Mouse (Mus musculus) hindbrain, embryonic 15.5 days (tissue): ENCODE data around the gene Ptpn13. TPM values are rescaled to one million over a fixed set of nuclear protein-coding genes. Genes with fewer than 3 reads are reported as not detected.
A peak's percentile ranks its signal among the peaks of the same experiment; 100 is the strongest.

Source experiments
- ATAC-seq: fragments of 200-750 bp; cut with Nextera tagmentation; 2 replicates; pipeline ENCODE4 v1.8.0; 2017; ENCODE audit warnings: low read depth, moderate number of reproducible peaks, moderate TSS enrichment; ENCODE audit not compliant: low FRiP score
- H3K27ac ChIP-seq: fragments of 300-500 bp; sonication (generic); replicated peaks from 2 replicates; pipeline ENCODE4 v1.5.1; 2015; ENCODE audit warnings: mild to moderate bottlenecking, inconsistent platforms
- H3K27me3 ChIP-seq: fragments of 300-500 bp; sonication (generic); 2 replicates; pipeline ENCODE4 v1.6.1; 2015; ENCODE audit warnings: control low read depth, inconsistent platforms
- H3K36me3 ChIP-seq: fragments of 300-500 bp; sonication (generic); 2 replicates; pipeline ENCODE4 v1.6.1; 2015; ENCODE audit warnings: control low read depth, inconsistent platforms
- H3K4me1 ChIP-seq: fragments of 300-500 bp; sonication (generic); replicated peaks from 2 replicates; pipeline ENCODE4 v1.6.1; 2015; ENCODE audit warnings: control low read depth, inconsistent platforms
- H3K4me2 ChIP-seq: fragments of 300-500 bp; sonication (generic); 2 replicates; pipeline ENCODE4 v1.6.1; 2015; ENCODE audit warnings: moderate library complexity, mild to moderate bottlenecking, inconsistent platforms
- H3K4me3 ChIP-seq: fragments of 300-500 bp; sonication (generic); 2 replicates; pipeline ENCODE4 v1.5.1; 2015; ENCODE audit warnings: mild to moderate bottlenecking, inconsistent platforms
- H3K9ac ChIP-seq: fragments of 300-500 bp; sonication (generic); 2 replicates; pipeline ENCODE4 v1.6.1; 2015; ENCODE audit warnings: inconsistent platforms
- H3K9me3 ChIP-seq: fragments of 300-500 bp; sonication (generic); 2 replicates; pipeline ENCODE4 v1.6.1; 2016; ENCODE audit warnings: control low read depth, inconsistent platforms
- WGBS: fragments of 180-500 bp; shearing (Covaris S2); methylation state at CpG from one replicate; pipeline ENCODE4 v1.1.7; 2015; 5-methylcytosine and 5-hydroxymethylcytosine counted together
- polyA plus RNA-seq: library from polyadenylated mRNA; unstranded; fragments of >200 nt; fragmentation: Nextera tagmentation; extraction: Ambion mirVana; gene quantifications from 2 replicates; pipeline ENCODE4 v1.2.1, GENCODE M21; 2015

Gene Ptpn13
- polyA plus RNA-seq, 1 experiment from 2014 or later, result 4.7 TPM

DNA sequence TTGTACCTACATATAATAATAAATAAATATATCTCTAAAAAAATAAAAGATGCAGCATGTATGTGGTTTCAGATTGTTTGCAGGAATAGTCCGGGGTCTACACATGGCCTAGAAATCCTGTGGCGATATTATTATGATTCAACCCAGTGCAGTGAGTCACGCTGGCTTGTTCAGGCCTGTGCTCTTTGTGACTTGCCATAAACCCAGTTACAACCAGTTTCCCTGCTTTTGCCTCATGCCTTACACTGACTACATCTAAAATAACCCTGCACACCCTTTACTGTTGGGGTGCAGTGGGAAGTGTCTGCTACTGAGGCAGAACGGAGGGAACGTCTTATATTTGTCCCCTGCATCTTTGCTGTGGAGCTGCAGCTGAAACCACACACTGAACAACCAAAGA lies 29.3 kb upstream of the Ptpn13 start:
- ATAC-seq, result no peak
- H3K9me3 ChIP-seq, result no peaks in the 10 kb centered on the region
- no peak overlapping the region for H3K27ac ChIP-seq
- 0 out of 2 replicates have a peak, but pooled peaks cover 5% of the 10 kb centered on the region for H3K4me1 ChIP-seq
- no peaks in the 10 kb centered on the region for H3K36me3 ChIP-seq
- no peaks in the 10 kb centered on the region for H3K27me3 ChIP-seq
- H3K4me3 ChIP-seq, result no peak overlapping the region
- WGBS, result 93% methylated on average over 5 of the region's 5 CpGs
- no peak overlapping the region for H3K9ac ChIP-seq
- H3K4me2 ChIP-seq, result no peak overlapping the region

- Histone ChIP-seq H3K9ac (no peak overlapping the region), H3K9me3 (no peaks in the 10 kb centered on the region), H3K4me1 (0 out of 2 replicates have a peak, but pooled peaks cover 5% of the 10 kb centered on the region), H3K4me3 (no peak overlapping the region), H3K27ac (no peak overlapping the region), H3K27me3 (no peaks in the 10 kb centered on the region), H3K36me3 (no peaks in the 10 kb centered on the region), H3K4me2 (no peak overlapping the region)
- no peak for ATAC-seq
- WGBS, result 84% methylated on average over 4 of the region's 4 CpGs
Measured at GRCm38 (mm10) chr5:103397429-103397828, 27.6 kb upstream of the Ptpn13 start.

- no peak for ATAC-seq
- no peak overlapping the region for H3K9ac ChIP-seq
- H3K36me3 ChIP-seq, result no peaks in the 10 kb centered on the region
- H3K9me3 ChIP-seq, result no peaks in the 10 kb centered on the region
- WGBS, result 83% methylated on average over 12 of the region's 12 CpGs
- no peaks in the 10 kb centered on the region for H3K4me1 ChIP-seq
- no peak overlapping the region for H3K27ac ChIP-seq
- no peaks in the 10 kb centered on the region for H3K27me3 ChIP-seq
- H3K4me3 ChIP-seq, result no peak overlapping the region
- H3K4me2 ChIP-seq, result no peak overlapping the region
Measured at GRCm38 (mm10) chr5:103404213-103404968, 20.6 kb upstream of the Ptpn13 start.

GRCm38 (mm10) chr5:103405921-103406320 lies 19.1 kb upstream of the Ptpn13 start:
- H3K4me1 ChIP-seq, result no peaks in the 10 kb centered on the region
- H3K9me3 ChIP-seq, result no peaks in the 10 kb centered on the region
- no peak overlapping the region for H3K9ac ChIP-seq
- no peak overlapping the region for H3K4me3 ChIP-seq
- H3K27ac ChIP-seq, result no peak overlapping the region
- no peaks in the 10 kb centered on the region for H3K36me3 ChIP-seq
- 39% methylated on average over 2 of the region's 2 CpGs for WGBS
- no peak overlapping the region for H3K4me2 ChIP-seq
- no peak for ATAC-seq
- H3K27me3 ChIP-seq, result no peaks in the 10 kb centered on the region

- 54% methylated on average over 10 of the region's 10 CpGs for WGBS
- Histone ChIP-seq H3K9ac (no peak overlapping the region), H3K27me3 (no peaks in the 10 kb centered on the region), H3K4me2 (no peak overlapping the region), H3K4me1 (no peaks in the 10 kb centered on the region), H3K27ac (no peak overlapping the region), H3K36me3 (no peaks in the 10 kb centered on the region), H3K9me3 (no peaks in the 10 kb centered on the region), H3K4me3 (no peak overlapping the region)
- no peak for ATAC-seq
Measured at GRCm38 (mm10) chr5:103412020-103412747, 12.8 kb upstream of the Ptpn13 start.

DNA sequence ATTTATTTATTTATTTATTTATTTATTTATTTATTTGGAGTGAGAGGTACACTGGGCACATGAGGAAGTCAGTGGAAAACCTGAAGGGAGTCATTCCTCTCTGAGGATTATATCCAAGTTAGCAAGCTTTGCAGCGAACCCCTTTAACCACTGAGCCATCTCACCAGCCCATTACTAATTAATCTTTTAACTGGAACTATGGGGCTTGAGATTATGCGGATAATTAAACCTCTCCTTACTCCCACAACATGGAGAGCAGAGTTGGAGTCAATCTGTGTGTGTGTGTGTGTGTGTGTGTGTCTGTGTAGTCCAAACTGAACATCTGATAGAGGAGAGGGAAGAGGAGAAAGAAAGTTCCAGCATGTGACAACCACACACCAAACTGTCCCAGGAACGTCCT lies 10.4 kb upstream of the Ptpn13 start:
- no peaks in the 10 kb centered on the region for H3K9me3 ChIP-seq
- no peak overlapping the region for H3K4me3 ChIP-seq
- no peaks in the 10 kb centered on the region for H3K4me1 ChIP-seq
- WGBS, result 67% methylated on average over 3 of the region's 3 CpGs
- H3K27ac ChIP-seq, result no peak overlapping the region
- H3K36me3 ChIP-seq, result no peaks in the 10 kb centered on the region
- no peak overlapping the region for H3K9ac ChIP-seq
- no peak for ATAC-seq
- no peaks in the 10 kb centered on the region for H3K27me3 ChIP-seq
- no peak overlapping the region for H3K4me2 ChIP-seq

DNA sequence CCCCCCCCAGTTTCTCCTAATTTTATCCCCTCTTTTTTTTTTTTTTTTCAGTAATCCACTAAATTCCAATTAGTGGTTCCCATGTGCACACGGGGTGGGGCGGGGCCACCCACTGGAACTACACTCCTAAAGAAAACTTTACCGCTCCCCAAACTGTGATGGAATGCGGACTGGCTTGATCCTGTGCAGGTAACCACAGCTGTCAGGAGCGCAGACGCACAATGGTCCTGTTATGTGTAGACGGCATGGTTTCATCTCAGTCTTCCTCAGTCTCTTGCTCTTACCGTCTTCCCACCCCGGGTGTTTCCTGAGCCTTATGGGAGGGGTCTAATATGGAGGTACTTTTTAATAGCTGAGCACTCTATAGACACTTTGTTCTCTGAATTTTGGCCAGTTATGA lies 7.0 kb upstream of the Ptpn13 start:
- no peak overlapping the region for H3K4me3 ChIP-seq
- whole genome bisulfite sequencing, result 89% methylated on average over 9 of the region's 9 CpGs
- no peak for ATAC-seq
- H3K36me3 ChIP-seq, result no peaks in the 10 kb centered on the region
- no peaks in the 10 kb centered on the region for H3K4me1 ChIP-seq
- no peaks in the 10 kb centered on the region for H3K9me3 ChIP-seq
- 0 out of 2 replicates have a peak, but pooled peaks cover 2% of the 10 kb centered on the region for H3K27me3 ChIP-seq
- no peak overlapping the region for H3K4me2 ChIP-seq
- no peak overlapping the region for H3K27ac ChIP-seq
- no peak overlapping the region for H3K9ac ChIP-seq

- no peak overlapping the region for H3K4me3 ChIP-seq
- no peak overlapping the region for H3K4me2 ChIP-seq
- 69% methylated on average over 3 of the region's 3 CpGs for WGBS
- H3K27ac ChIP-seq, result no peak overlapping the region
- H3K9ac ChIP-seq, result no peak overlapping the region
- H3K4me1 ChIP-seq, result peaks cover 6% of the 10 kb centered on the region
- H3K36me3 ChIP-seq, result no peaks in the 10 kb centered on the region
- no peaks in the 10 kb centered on the region for H3K9me3 ChIP-seq
- 0 out of 2 replicates have a peak, but pooled peaks cover 2% of the 10 kb centered on the region for H3K27me3 ChIP-seq
- ATAC-seq, result no peak
Measured at GRCm38 (mm10) chr5:103418886-103419285, 6.1 kb upstream of the Ptpn13 start.

DNA sequence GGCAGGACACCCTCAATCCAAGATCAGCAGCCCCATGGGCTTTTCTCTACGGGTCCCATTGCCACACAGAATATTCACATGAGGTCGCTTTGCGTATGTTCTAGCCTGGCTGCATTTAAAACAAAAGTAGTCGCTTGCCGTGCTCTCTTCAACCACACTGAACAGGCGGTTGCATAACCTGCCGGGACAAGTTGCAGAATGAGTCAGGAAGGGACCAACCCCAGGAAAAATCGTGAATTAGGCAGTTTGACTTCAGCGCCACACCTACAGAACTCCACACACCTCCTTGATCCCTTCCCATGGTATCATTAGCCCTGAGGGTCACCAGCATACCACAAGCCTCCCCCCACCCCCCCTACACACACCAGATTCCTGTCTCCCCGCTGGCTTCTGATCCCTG lies 4.4 kb upstream of the Ptpn13 start:
- 57% methylated on average over 10 of the region's 10 CpGs for WGBS
- Histone ChIP-seq H3K4me3 (no peak overlapping the region), H3K4me2 (no peak overlapping the region), H3K9ac (no peak overlapping the region), H3K9me3 (no peaks in the 10 kb centered on the region), H3K27ac (no peak overlapping the region), H3K27me3 (0 out of 2 replicates have a peak, but pooled peaks cover 2% of the 10 kb centered on the region), H3K36me3 (no peaks in the 10 kb centered on the region), H3K4me1 (peaks cover 16% of the 10 kb centered on the region)
- no peak for ATAC-seq

- no peak overlapping the region for H3K9ac ChIP-seq
- H3K27ac ChIP-seq, result no peak overlapping the region
- no peak overlapping the region for H3K4me2 ChIP-seq
- H3K9me3 ChIP-seq, result no peaks in the 10 kb centered on the region
- WGBS, result 61% methylated on average over 6 of the region's 6 CpGs
- peaks cover 28% of the 10 kb centered on the region for H3K4me1 ChIP-seq
- H3K4me3 ChIP-seq, result no peak overlapping the region
- ATAC-seq, result no peak
- no peaks in the 10 kb centered on the region for H3K36me3 ChIP-seq
- 0 out of 2 replicates have a peak, but pooled peaks cover 5% of the 10 kb centered on the region for H3K27me3 ChIP-seq
Measured at GRCm38 (mm10) chr5:103422609-103423008, 2.4 kb upstream of the Ptpn13 start.

DNA sequence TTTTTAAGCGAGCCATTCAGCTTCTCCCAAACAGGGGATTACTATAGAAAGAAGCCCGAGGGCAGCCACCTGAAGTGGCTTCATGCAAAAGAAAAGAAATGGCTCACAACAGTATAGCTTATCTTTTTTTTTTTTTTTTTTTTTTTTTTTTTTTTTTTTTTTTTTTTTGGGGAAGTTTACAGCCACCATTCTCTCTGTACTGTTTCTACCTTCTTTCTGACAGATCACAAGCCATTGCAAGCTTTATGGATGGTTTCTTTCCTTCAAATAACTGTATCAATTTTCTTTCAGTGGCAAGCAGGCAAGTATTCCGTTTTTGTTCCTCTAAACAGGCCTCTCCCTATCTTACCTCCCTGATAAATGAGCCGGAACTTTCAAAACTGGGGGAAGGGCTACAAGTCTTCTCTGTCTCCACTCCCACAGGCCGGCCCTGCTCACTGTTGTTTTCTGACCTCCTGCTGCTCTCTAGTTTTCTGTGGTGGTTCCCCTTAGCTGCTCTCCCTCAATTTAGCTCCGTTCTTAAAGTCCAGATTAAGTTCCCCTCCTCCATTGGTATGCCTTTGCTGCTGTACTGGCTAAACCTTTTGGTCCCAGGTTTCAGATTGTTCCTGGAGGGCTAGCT lies 1.6 kb upstream of the Ptpn13 start:
- no peak overlapping the region for H3K9ac ChIP-seq
- H3K4me1 ChIP-seq, result peaks cover 28% of the 10 kb centered on the region
- no peaks in the 10 kb centered on the region for H3K9me3 ChIP-seq
- H3K27me3 ChIP-seq, result 0 out of 2 replicates have a peak, but pooled peaks cover 5% of the 10 kb centered on the region
- no peak for ATAC-seq
- H3K27ac ChIP-seq, result peak overlapping the region; percentile 80
- peak overlapping the region; percentile 99 for H3K4me2 ChIP-seq
- 11% methylated on average over 6 of the region's 6 CpGs for WGBS
- H3K4me3 ChIP-seq, result no peak overlapping the region
- H3K36me3 ChIP-seq, result no peaks in the 10 kb centered on the region

- H3K27me3 ChIP-seq, result 0 out of 2 replicates have a peak, but pooled peaks cover 5% of the 10 kb centered on the region
- WGBS, result 5% methylated on average over 5 of the region's 5 CpGs
- no peak overlapping the region for H3K9ac ChIP-seq
- H3K4me1 ChIP-seq, result peaks cover 28% of the 10 kb centered on the region
- peak overlapping the region; percentile 80 for H3K27ac ChIP-seq
- no peaks in the 10 kb centered on the region for H3K9me3 ChIP-seq
- no peaks in the 10 kb centered on the region for H3K36me3 ChIP-seq
- H3K4me3 ChIP-seq, result 0 out of 2 replicates have a peak overlapping the region, but pooled peaks have one; percentile 86
- ATAC-seq, result no peak
- peak overlapping the region; percentile 99 for H3K4me2 ChIP-seq
Measured at GRCm38 (mm10) chr5:103423927-103424315, 1.1 kb upstream of the Ptpn13 start.
